Mouse (Mus musculus): ENCODE measurements around the gene Zfp664.

Gene Zfp664

DNA sequence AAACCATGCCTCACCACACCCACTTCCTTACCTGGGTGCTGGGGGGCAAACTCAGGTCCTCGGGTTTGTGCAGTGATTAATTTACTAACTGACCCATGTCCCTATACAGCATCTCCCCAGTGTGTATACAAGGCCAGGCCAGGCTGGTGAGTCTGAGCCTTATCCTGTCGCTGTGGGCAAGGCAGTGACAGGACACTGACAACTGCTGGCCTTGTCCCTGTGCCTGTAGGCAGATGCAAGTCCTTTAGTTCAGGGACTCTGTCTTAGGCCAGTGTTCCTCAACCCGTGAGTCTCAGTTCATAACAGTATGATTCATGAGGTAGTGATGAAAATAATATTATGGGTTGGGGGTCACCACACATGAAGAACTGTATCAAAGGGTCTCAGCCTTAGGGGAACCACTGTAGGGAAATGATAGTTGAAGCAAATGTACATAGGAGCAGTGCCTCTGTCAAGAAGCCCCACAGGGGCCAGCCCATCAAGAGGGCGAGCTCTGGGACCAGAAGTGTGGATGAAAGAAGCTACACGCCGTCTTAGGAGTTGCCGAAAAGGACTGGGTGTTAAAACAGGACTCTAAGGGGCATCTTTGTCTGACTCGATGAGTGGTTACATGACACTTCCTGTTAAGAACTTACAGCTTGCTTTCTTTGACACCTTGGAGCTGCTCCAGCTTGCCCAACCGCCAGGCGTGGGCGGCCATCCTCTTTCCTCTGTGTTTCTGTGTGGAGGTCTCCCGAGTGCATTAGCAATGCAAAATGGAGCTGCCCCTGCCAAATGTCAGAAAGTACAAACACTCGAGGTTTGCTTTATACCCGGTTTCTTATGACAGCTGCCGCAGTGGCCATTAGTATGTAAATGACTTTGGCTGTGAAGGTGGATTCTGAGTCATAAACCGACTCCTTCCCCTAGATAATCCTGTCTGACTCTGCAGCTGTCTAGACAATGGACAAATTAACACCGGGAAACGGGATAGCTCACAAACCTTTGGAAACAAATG, 60.2 kb downstream of the Zfp664 start:
- peak in 1 of 2 experiments; percentile 27 for DNase-seq (ENCODE audit: low read depth in 2 of 2, low spot score in 2 of 2)

DNA sequence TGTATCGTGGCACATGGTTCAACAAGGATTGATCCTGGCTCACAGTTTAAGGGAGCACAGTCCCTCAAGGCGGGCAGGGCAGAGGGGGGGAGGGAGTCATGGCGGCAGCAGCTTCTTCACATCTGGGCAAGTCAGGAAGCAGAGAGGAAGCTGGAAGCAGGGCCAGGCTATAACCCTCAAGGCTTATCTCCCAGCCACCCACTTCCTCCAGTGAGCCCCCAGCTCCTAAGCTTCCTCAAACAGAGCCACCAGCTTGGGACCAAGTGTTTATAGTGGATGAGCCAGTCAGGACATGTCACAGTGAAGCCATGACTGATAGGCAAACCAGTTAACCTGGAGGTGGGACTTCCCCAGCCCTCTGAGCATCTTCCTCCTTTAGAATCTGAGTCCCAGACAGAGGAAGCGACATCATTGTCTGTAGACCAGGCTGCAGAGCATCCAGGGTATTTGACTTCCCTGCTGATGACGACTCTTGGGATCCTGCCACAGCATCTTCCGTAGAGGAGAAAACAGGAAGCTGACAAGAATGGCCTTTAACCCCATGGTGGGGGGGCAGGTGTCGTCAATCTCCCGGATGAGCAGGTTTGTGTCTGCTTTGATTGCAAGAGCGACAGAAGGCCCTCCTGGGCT, 67.0 kb downstream of the Zfp664 start:
- no peak for DNase-seq (ENCODE audit: low read depth in 2 of 2, low spot score in 2 of 2)

DNA sequence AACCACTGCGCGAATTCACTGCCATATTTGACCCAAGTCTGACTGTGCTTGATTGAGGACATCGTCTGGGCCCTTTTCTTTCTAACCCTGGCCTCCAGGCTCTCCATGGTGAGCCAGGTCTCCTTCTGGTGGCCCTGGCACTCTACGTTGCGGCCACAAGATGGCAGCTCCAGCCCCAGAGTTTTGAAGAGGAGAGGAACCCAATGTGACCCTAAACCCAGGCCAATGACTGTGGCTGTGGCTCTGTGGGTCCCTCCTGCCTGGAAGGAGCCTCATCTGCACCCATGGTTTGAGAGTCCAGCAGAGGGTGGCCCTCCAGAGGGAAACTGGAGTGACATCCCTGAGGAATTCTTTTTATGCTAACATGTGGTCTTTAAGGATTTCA, 67.6 kb downstream of the Zfp664 start:
- DNase-seq (ENCODE audit: low read depth in 2 of 2, low spot score in 2 of 2): peak; percentile 54 to 61

- no peak for DNase-seq (ENCODE audit: low read depth in 2 of 2, low spot score in 2 of 2)
Observed at GRCm38 (mm10) chr5:124930603-124931002, 68.1 kb downstream of the Zfp664 start.

DNA sequence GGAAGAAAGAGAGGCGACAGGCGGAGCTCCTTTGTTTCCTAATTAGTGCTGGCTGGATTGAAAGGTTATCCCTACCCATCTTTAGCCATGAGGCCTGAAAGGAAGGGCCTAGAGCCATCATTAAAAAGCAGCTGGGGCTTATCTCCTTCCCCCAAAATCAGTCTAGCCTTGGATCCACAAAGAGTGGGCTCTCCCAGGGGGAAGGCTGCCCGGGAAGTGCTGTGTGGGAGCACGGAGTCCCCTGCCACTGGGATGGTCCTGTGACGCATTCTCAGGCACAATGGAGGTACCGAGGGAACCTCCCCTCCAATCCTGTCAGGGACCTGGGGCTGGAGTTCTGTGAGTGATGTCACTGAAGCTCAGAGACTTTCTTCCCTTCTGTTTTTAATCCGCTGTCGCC, 68.6 kb downstream of the Zfp664 start:
- DNase-seq (ENCODE audit: low read depth in 2 of 2, low spot score in 2 of 2): no peak

GRCm38 (mm10) chr5:124934558-124934957, 72.1 kb downstream of the Zfp664 start:
- no peak for DNase-seq (ENCODE audit: low read depth in 2 of 2, low spot score in 2 of 2)

DNA sequence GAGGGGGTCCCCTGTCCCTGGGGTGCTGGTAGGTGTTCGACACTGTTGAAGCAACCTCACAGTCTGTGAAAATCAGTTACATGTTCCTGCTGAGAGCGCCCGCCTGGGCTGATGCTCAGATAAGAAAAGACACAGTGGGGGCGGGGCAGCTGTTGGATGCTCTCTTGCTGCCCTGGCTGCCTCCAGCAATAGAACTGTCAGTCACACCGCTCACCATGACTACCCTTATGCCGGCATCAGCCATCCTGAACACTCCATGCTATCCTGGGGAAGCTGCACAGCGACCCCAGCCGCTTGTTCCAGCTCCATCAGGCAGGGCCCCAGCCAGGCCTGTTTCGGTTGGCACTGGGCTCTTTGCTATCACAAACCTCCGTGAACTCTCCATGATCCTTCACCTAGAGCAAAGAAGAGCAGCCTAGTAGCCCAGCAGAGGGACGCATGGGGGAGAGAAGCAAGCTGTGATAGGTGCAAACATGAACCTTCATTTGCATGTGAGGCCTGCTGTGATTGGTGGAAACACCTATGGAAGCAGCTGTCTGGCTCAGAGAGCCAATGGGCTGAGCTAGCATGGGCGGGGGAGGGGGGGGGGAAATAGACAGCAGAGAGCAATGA, 80.8 kb downstream of the Zfp664 start:
- DNase-seq (ENCODE audit: low read depth in 2 of 2, low spot score in 2 of 2): no peak

DNA sequence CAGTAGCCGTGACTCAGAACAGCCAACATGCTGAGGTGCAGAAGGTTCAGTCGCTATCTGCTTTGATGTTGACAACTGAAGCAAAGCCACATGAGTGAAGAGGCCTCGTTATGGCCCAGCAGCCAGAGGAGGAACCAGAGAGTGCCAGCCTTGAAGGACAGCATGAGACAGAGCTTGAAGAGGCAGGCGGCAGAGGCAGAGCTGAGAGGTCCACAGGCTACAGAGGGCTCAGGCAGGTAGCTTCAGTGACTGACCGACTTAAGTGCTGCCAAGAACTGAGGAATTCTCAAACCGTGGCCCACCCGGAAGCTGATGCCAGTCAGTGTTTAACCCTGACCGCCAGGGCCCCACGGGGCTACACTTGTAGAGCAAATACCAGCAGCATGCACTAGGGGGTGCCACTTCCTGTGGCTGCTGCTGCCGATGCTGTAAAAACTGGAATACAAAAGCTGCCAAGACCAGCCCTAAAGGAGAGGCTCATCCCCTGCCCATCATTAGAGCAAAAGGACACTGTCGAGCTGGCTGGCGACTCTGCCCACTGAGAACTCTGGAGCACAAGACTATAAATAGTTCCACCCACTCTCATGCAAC, 81.4 kb downstream of the Zfp664 start:
- DNase-seq (ENCODE audit: low read depth in 2 of 2, low spot score in 2 of 2): peak; percentile 61 to 78

- DNase-seq (ENCODE audit: low read depth in 2 of 2, low spot score in 2 of 2): peak; percentile 36 to 45
Observed at GRCm38 (mm10) chr5:124944384-124944783, 81.9 kb downstream of the Zfp664 start.

GRCm38 (mm10) chr5:124945046-124945445, 82.6 kb downstream of the Zfp664 start:
- DNase-seq (ENCODE audit: low read depth in 2 of 2, low spot score in 2 of 2): no peak

DNA sequence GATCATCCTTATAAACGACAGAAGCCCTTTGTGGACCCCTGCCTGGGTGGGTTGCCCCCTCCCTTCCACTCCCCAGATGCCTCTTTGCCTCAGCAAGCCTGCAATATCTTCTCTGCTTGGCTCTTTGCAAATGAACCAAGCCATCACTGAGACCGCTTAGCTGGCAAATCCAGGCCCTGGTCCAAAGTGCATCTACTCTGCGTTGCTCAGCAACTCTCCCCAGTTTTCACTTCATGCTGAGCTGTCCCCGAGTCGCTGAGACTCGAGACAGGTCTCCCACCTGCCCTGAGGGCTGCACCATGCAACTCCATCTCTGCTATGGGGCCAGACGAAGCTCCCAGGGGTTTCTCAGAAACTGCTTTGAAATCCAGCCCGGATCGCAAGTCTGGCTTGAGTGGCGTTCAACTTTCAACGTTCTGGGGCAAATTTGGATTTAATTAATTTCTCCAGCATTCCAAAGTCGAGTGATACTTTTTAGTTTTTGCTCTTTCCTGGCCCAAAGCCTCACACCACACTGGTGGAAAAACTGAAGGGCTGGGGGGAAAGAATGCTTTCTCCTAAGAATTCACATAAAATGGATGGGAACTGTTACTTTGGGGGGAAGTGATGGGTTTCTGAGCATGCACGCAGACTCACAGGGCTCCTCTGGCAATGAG, 88.3 kb downstream of the Zfp664 start:
- DNase-seq (ENCODE audit: low read depth in 2 of 2, low spot score in 2 of 2): no peak

DNA sequence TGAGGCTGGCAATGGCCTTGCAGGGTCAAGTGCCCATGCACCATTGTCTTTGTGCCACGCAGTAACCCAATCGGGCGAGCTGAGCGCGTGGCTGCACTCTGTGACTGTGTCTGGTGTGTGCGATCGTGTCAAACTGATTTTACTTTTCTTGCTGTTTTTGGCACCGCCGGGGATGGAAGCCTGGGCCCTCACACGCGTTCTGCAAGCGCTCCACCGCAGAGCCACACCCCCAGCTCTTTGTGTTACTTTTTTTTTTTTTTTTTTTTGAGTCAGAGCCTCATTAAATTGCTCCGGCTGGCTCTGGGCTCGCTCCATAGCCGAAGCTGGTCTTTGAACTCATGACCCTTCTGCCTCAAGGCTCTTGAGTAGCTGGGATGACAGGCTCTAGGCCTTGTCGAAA, 88.8 kb downstream of the Zfp664 start:
- DNase-seq (ENCODE audit: low read depth in 2 of 2, low spot score in 2 of 2): no peak
